Mouse (Mus musculus) liver, adult 2 months (tissue): ENCODE data around the gene Sox18.

Source experiments
- CTCF ChIP-seq: fragments of 200-500 bp; IDR thresholded peaks from 2 replicates; pipeline ENCODE4 v1.5.1; 2011; ENCODE audit warnings: low read depth, low read length, control low read depth
- POLR2A ChIP-seq: fragments of 200-500 bp; IDR thresholded peaks from 2 replicates; pipeline ENCODE4 v1.6.1; 2011; ENCODE audit warnings: low read length, control low read depth; ENCODE audit not compliant: insufficient read depth; ENCODE audit errors: extremely low read depth

DNA sequence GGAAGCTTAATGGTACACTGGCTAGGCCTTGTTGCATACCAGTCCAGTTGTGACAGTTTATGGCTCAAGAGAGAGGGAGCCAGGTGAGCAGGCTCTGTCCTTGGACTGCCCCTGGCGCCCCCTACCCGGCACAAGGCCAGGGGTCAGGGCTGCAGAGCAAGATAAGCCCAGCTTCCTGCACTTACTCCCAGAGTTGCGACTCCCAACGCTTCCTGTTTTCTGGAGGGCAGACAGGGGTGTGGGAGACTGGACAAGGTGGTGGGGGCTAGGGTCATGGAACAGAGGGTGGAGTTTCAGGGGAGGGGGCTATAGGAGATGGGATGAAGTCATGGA, 8.2 kb downstream of the Sox18 start:
- TF ChIP-seq POLR2A (no peak), CTCF (no peak)
